Mouse (Mus musculus): ENCODE measurements at regions not wholly inside any gene's neighbourhood (a gene's known extent, or its start where the extent isn't known, plus 50 kb on each side); places are given as distances from the start of the nearest gene placed in this dataset.

GRCm38 (mm10) chrX:63194699-63195098, 726.9 kb downstream of the 4931400O07Rik start:
- Histone ChIP-seq H3K36me3 (ENCODE audit: control insufficient read depth, insufficient read depth, low read length) (no peaks in the 10 kb centered on the region), H3K9ac (ENCODE audit: low read depth, low read length) (no peak overlapping the region), H3K4me3 (ENCODE audit: low read length) (no peak overlapping the region), H3K27me3 (replicated peaks; ENCODE audit: control insufficient read depth, insufficient read depth, low read length) (no peaks in the 10 kb centered on the region), H3K4me1 (ENCODE audit: control insufficient read depth, insufficient read depth, low read length) (no peaks in the 10 kb centered on the region), H3K4me2 (ENCODE audit: low read depth, low read length) (no peak overlapping the region), H3K27ac (ENCODE audit: low read length) (no peak overlapping the region), H3K9me3 (ENCODE audit: control insufficient read depth, low read length) (no peaks in the 10 kb centered on the region)
- peak; percentile 91 for ATAC-seq
- 68% methylated on average over 1 of the region's 1 CpGs for WGBS
